Mouse (Mus musculus) kidney, postnatal 4 days (tissue): ENCODE data around the gene Pou2f1.

Source experiments
- DNase-seq, 2 experiments: peaks; one replicate each; pipeline ENCODE4 v3.0.0; 2021; ENCODE audit warnings: mixed read lengths in 2 of 2

The Pou2f1 gene

DNA sequence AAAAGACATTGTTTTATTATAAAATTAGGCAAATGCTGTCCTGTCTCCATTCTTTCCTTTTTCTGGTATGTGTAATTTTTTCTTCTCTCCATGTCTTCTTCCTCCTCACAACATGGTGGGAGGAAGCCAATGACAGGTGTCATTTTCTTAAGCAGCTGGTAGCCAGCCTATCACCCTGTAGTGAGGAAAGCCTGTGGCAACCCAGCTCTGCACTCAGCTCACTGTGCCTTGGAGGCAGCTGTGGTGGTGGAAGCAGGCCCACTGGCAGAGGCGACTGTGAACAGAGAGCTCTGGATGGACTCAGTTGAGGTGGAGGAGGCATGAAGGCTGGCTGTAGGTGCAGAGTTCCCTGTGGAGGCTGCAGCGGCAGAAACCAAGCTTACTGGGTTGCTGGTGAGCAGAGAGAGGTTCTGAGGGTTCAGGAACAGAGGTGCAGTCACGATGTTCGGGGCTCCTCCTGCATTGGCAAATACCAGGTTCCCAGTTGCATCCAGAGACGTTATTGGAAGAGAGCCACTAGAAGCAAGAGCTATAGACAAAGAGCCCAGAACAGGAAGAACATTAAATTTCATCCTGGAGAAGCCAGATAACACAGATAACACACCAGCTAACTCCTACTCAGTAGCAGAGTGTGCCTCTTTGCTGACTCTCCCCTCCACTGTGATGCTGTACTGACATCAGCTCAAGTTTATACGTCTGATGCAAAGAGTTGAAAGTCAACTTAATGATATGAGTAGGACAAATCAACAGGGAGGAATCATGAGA is 126.8 kb downstream of the Pou2f1 start:
- DNase-seq = no peak

DNA sequence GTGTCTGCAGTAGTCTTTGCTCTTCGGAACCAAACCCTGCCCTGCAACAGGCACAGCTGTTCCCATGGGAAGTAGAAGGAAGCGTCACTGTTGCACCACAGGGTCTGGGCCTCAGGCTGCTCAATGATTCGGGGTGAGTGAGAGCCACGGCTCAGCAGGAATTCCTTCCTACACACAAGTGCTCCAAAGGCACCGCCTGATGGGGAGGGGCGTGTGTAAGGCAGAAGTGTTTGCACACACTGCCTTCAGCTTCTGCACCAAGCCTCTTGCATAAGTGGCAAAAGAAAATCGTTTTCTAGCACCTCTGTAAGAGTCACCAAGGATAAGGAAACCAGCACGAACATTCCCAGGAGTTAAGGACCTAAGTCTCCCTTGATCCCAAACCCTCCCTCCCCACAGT is 127.8 kb downstream of the Pou2f1 start:
- no peak for DNase-seq

DNA sequence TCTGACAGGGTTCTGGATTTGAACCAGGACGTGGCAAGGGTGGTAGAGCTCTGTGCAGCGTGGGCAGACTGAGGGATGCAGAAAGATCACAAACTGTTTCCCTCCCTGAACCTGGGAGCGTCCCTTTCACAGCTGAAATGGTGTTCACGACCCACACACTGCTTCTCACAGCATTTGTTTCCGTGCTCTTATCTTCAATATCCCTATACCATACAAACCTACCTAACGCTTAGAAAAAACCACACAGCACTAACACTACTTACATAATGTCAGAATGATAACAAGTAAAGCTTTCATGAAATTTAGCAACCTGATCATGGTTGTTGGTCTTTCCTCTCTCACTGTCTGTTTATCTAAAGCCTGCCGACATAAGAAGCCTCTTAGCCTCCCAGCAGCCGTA is 133.8 kb downstream of the Pou2f1 start:
- DNase-seq = no peak

DNA sequence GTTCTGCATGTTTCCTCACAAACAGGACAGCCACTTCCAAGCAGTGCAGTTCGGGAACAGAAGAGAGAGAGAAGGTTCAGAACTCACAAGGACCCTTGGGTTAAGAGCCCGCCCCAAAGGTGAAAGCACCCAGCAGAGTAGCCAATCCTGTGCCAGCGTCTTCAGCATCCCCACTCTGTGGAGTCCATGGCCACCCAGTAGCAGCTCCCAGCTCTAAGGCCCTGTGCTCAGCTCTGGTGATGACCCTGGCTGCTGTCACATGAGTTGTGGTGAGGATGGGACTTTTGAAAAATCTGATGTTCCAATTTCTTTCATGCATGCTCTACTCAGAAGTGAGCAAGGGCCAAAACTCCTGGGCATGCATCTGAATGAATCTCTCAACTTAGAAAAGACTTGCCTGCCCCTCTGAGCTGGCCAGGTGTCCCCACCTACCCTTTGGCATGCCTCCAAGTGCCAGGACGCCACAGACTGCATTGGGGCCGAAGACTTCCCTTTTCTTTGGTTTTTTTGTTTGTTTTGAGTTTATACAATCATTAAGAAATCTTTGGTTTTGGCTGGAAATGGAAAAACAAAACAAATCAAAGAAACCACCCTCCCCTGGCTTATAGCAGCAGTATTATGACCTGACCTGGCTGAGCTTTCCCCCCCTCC is 135.7 kb downstream of the Pou2f1 start:
- no peak for DNase-seq

DNA sequence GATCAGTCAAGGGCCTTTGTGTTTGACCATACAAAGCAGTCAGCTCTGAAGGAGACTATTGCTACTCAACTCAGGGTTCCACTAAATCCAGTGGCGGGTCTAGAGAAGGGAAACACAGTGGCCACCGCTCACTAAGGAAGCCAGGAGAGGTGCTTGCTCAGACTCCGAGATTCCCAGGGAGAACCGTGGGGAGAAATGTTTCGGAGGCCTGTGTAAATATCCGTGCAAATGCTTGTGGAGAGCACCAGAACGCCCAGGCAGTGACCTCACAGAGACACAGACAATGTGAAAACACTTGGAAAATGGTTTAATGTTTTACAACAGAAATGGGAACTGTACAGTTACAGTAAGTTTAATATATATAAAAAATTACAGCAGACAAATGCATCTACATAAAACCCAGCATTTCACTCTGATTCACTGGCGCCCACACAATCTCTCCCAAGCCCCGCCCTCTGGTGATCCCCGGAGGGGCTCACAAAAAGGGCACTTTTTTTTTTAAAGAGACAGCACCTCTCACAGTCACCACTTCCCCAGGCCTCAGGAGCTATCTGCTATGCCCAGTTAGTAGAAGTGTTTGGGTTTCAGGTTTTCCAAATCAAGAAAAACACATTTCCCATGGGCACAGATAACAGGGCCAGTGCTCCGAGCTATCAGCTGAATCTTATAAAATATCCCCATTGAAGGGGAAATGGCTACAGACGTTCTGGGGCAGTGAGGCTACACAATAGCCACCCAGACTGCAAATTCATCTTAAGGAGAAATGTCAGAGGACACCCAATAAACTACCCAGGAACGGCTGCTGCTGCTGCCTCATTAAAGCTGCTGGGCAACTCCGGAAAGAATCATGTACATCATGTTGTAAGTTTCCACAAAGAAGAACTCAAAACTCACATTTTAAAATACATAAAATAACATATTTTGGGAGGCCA is 137.3 kb downstream of the Pou2f1 start:
- DNase-seq = no peak

DNA sequence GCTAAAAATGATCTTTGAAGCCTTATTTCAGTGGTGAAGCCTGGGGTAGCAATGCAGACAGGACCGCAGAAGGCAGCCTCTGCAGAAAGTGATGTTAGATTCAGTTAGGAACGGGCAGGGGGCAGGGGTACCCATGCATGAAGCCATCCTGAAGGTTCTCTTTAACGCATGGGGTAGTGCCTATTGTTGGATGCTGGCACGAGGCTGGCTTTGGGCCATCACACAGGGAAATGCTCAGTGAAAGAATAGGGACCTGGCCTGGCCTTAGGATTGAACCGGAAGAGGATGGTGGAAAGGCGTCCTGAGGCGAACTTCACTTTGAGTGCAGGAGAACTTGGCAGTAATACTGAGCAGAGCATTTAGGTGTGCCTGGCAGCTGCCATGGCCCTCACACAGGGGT is 140.4 kb downstream of the Pou2f1 start:
- no peak for DNase-seq

DNA sequence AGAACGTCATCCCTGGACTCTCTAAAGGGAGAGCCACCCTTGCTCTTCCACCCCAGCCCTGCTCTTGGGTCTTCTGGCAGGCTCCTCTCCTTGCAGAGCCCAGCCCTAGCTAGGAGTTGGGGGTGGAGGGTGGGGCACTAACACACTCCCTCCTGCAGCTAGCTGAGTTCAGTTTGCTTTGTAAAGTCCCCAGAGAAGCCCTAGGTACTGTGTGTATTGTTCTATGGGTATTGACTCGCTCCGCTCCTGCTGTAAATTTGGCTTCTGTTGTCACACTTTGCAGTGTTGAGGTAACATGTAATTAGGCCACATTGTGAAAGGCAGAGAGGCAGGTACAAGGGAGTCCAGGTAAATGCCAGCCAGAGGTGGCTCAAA is 141.3 kb downstream of the Pou2f1 start:
- no peak for DNase-seq

DNA sequence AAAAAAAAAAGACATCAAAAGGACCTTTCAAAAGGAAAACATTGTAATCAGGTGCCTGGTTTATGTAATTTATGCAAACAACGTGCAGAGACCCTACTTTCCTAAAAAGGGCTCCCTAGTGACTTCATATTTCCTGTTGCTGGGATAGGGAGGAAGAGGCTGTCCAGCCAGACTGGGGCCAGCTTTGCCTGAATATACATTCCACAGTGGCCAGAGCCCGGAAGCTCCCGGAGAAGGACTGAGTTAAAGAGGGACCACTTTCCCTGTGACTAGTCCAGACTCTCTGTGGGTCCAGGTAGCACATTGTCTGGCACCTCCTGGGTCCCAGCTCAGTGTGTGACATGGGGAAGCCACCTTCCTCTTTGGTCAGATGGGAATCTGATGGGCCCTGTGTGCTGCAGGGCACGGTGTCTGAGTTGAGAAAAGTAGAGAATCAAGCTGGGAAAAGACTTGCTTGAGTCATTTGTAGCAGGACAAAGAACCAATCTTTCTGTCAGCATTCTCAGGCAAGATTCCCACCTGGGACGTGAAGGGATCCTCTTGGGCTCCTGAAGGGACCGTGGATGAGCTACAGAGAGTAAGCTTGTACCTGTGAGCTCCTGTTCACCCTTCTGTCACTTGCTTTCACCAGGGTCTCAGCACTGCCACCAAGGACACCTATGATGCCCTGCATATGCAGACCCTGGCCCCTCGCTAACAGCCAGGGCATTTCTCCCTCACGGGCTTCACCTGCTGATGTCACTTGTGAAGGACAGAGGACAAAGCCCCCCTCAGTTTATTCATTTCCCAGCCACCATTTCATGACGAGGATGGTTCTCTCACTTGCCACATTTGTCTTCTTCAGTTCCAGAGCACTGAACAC is 141.9 kb downstream of the Pou2f1 start:
- DNase-seq = peak in 1 of 2 experiments; percentile 50

DNA sequence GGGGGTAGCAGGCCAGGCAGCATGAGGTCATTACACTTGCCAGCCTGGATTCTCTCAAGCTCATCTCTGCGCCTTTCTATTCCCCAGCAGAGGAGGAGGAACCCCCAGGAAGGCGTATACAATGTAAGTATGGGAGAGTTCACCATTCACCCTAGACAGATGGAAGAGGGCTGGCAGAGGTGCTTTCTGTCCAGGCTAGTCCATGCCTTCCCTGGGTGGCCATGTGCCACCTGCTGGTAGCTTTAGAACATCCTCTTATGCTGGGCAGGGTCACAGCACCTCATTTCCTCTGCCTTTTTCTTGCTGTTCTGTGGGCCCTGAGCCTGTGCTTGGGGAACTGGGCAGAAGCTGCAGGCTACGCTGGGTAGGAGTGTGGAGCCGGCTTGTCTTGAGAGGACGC is 144.1 kb downstream of the Pou2f1 start:
- peak in 1 of 2 experiments; percentile 45 for DNase-seq

DNA sequence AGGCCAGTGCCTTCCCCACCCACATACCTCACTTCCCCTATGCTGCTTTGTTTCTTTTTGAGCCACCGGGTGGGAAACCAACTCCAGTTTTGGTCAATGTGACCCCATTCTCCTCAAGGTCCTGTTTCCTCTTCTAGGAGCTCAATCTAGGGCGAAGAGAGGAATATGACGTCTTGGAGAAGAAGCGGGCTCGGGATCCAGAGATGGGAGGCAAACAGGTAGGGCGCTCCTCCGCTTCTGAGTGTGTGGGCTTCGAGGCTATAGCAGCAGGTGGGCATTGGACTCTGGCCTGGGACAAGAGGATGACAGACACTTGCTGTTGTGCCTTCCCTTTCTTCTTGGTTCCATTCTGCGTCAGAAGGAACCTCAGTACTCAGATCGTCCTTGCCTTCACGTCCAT is 145.2 kb downstream of the Pou2f1 start:
- no peak for DNase-seq

DNA sequence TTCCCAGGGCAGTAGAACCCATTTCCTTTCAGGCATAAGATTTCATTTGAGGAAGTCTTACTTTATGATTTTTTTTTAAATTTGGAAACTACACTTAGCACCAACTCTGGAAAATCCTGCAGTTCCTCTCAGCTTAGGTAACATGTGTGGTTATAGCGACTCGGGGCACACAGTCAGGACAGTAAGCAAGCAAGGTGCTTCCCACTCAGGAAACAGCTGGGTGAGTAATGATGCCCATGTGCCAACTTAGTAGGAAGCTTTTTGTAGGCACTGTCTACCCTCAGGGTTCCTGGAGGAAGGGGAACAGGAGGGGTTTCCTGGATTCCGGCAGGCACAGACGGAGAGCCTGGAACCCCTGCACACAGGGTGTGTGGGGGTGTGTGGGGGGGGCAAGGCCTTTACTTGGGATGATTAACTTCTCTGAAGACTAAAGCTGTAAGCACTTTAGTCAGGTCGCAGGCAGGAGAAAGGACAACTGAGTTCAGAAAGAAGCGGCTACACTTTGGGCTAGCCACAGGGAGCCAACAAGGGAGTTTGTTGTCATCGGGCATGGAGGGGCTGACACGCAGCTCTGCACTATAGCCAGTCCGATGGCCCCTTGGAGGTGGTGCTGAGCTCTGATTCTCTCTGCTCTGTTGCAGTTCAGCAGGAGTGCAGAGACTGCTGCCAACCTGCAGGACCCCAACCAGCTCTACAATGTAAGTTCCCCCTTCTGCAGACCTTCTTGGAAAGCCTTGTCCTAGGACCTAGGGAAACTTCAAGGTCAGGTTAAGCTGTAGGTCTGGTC is 146.5 kb downstream of the Pou2f1 start:
- DNase-seq = no peak

DNA sequence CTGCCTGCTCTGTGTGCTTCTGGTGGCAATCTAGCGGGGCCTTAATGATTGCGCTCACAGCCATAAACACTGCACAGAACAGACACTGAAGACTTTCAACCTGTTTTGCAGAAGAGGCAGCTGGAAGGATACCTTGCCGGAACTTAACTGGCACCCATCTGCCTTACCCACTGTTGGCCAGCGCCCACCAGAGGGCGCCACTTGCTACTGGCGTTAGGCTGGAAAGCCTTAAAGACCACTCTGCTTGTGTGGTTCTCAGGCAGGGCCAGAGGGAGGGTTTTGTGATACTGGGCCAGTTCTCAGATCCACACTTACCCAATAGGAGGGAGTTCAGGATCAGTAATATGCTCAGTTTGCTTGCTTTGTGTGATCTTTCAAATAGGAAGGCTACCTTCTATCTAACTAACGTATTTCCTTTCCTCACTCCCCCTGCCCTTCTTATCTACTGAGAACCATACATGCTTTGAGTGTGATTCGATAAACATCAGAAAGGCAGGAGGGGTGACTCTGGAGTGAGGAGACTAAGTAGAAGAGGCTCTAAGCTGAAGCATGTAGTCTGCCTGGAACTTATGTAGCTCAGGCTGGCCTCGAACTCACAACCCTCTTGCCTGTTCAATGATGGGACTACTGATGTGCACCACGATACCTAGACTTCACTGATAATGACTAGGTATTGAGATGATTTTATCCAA is 148.6 kb downstream of the Pou2f1 start:
- peak; percentile 85 to 89 for DNase-seq

DNA sequence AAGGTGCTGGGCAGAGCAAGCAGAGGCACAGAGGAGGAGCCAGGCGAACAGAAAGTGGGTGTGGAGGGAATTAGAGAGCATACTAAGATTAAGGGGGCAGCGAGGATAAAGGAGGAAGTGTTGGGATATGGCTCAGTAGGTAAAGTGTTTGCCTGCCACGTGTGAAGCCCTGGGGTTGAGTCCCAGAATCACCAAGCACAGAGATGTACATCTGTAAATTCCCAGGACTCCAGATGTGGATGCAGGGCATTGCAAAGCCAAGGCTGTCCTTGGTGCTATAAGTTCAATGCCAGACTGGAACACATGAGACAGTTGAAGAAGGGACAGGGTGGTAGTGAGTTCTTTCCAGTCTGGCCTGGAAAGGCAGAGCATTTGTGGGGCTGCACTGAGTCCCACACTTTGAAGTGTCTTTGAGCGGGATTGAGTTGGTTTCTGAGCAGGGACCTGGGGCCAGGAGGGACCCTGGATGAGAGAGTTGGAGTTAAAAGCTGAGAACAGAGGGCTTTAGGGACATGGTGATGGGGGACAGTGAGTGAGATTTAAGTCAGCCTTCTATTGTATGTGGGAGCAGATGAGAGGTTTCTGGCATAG is 149.3 kb downstream of the Pou2f1 start:
- DNase-seq = no peak

DNA sequence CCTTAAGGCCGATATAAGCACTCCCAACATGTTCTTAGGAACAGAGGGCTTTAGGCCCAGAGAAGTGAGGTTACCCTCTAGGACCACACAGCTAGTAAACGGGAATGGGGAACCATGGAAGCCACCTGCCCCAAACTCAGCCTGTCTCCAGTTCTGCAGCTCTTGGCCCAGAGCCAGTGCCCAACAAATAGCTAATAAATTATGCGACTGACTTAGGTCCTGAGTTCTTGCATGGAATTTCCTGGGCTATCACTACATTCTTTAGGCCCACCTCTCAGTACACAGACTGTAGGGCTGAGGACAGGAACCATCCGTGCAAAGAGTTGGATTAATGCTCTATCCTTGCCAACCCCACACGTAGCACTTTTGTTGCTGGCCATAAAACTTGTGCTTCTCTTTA is 150.3 kb downstream of the Pou2f1 start:
- peak in 1 of 2 experiments; percentile 53 for DNase-seq

DNA sequence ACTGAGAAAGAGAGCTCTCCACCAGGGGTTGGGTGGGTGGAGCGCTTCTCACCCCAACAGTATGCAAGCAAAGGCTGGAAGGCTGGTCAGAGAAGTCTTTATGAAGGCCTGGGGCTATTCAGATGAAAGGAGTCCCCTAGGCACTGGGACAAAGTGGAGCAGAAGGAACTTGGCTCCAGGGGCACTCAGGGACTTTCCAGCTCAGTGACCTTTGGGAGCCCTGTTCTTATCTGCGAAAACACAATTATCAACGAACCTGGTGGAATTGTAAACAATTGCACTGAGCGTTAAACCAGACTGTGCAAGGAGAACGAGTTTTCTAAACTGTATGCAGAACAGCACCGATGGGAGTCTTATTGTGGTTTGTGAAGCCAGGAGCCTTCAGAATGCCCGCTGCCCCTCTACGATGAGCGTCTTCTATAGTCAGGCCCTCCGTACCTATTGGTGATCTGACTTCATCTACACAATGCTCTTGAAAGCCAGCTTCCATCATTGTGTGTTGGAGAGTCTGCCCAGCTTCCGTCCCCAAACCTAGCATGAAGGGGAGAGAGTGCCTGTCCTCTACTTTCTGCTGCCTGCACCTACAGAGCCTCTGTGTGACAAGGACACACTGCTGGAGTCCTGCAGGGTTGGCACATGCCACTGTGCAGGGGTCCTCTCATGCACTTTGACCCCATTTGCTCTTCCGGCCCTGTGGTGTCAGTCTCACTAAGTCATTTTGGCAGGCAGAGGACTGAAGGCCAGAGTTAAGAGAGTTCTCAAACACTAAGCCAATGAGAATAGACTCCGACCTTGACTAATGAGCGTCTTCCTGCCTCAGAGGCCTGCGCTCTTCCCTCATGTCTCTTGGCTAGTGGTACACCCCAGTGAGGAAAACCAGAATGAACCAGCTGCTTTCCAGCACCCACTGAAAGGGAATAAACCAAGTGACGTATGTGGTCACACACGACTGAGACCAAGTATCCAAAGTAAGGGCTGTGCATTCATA is 152.7 kb downstream of the Pou2f1 start:
- DNase-seq = no peak

DNA sequence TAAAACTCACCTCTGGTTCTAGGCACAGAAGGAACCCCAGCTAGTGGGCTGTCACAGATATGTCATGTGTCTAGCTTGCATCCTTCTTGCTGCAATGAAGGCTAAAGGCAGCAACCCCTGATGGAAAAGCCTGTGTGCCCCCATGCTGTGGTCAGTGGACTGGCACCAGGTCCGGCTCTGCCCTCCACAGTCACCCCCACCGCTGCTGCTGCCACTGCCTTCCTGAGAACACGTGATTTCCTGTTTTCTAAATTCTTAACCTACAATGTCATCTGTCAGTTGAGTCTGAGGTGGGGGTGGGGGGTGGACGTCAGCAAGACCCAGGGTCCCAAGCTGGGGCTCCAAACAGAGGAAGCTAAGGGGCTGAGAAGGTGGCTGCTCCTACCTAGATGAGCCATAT is 153.6 kb downstream of the Pou2f1 start:
- DNase-seq = peak in 1 of 2 experiments; percentile 27

DNA sequence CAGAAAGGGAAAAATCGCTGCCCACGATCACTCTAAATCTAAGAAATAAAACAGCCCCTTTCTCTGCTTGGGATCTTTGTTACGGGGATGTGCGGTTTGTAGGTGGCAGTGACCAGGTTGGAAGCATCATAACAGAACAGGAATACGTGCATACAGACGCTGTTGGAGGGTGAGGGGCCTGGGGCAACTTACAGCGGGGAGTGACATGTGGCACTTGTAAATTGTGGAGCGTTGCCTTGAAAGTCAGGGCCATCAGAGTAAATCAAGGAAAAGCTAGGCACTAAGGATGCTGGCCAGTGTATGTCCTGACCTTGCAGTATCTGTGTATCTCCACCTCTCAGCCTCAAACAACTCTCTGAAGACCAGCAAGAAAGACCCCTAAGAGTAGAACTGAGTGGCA is 154.1 kb downstream of the Pou2f1 start:
- DNase-seq = no peak

DNA sequence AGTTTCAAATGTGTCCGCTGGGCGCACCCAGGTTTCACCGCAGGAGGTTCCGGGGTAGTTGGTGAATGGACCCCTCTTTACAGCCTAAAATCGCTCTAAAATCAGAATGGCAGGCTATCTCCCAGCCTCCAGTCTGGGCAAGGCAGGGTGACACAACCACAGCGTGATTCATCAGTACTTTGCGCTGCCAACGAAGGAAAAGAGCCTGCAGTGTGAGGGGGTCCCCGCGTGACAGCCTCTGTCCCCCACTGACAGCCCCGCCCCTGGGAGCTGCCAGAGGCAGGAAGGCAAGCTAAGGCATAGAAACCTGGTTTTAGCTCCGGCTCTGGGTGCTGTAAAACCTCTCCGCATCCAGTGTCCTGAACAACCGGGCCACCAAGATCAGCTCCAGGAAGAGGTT is 157.1 kb downstream of the Pou2f1 start:
- peak; percentile 27 to 36 for DNase-seq

DNA sequence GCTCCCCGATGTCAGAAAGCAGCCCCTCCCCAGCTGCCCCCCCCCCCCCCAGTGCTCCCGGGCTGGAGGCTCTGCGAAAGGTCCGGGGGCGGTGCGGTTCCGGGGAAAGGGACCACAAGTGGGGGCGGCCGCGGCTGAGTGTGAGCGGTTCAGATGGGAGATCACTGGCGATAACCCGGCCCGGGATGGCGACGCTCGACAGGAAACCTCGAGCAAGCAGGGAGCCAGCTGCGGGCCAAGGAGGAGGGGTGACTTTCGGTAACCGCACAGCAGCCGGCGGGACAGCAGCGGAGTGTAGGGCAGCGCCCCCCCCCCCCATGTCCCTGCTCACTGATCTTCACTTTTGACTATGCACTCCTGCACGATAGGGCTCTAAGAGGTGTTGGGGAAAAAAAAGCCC is 157.5 kb downstream of the Pou2f1 start:
- peak; percentile 55 to 70 for DNase-seq
